Mouse (Mus musculus) liver, adult 2 months (tissue): ENCODE results near the gene Srsf2. TPM values are rescaled to one million over a fixed set of nuclear protein-coding genes. Genes with fewer than 3 reads are reported as not detected.

Experiments used
- DNase-seq: peaks from one replicate; pipeline ENCODE4 v3.0.0-alpha.2; 2011; ENCODE audit warnings: low read depth, low spot score; ENCODE audit errors: extremely low read depth
- H3K27ac ChIP-seq: fragments of 200-500 bp; replicated peaks from 2 replicates; pipeline ENCODE4 v1.5.1; 2012; ENCODE audit warnings: low read depth, mild to moderate bottlenecking, control low read depth, inconsistent platforms, low read length; ENCODE audit not compliant: insufficient read depth
- H3K27me3 ChIP-seq: fragments of 200-500 bp; 2 replicates; pipeline ENCODE4 v1.6.1; 2012; ENCODE audit warnings: mild to moderate bottlenecking, moderate library complexity, low read length, inconsistent platforms; ENCODE audit not compliant: control insufficient read depth, insufficient read depth
- H3K36me3 ChIP-seq: fragments of 200-500 bp; 2 replicates; pipeline ENCODE4 v1.6.1; 2012; ENCODE audit warnings: low read length, inconsistent platforms; ENCODE audit not compliant: control insufficient read depth, insufficient read depth
- H3K4me1 ChIP-seq: fragments of 200-500 bp; 2 replicates; pipeline ENCODE4 v1.6.1; 2011; ENCODE audit warnings: low read length; ENCODE audit not compliant: control insufficient read depth, insufficient read depth
- H3K4me3 ChIP-seq: fragments of 200-500 bp; 2 replicates; pipeline ENCODE4 v1.5.1; 2011; ENCODE audit warnings: low read depth, mild to moderate bottlenecking, control low read depth, low read length, moderate library complexity; ENCODE audit not compliant: insufficient read depth
- H3K79me2 ChIP-seq: fragments of 200-500 bp; 2 replicates; pipeline ENCODE4 v1.6.1; 2012; ENCODE audit warnings: inconsistent platforms, mild to moderate bottlenecking, low read length, moderate library complexity; ENCODE audit not compliant: control insufficient read depth, insufficient read depth
- H3K9ac ChIP-seq: fragments of 200-500 bp; 2 replicates; pipeline ENCODE4 v1.6.1; 2012; ENCODE audit warnings: low read depth, mild to moderate bottlenecking, control low read depth, inconsistent platforms, low read length
- CTCF ChIP-seq: fragments of 200-500 bp; IDR thresholded peaks from 2 replicates; pipeline ENCODE4 v1.5.1; 2011; ENCODE audit warnings: low read depth, low read length, control low read depth
- POLR2A ChIP-seq: fragments of 200-500 bp; IDR thresholded peaks from 2 replicates; pipeline ENCODE4 v1.6.1; 2011; ENCODE audit warnings: low read length, control low read depth; ENCODE audit not compliant: insufficient read depth; ENCODE audit errors: extremely low read depth
- WGBS: fragments of 180-500 bp; shearing (Covaris S2); methylation state at CpG from one replicate; pipeline ENCODE4 v1.1.7; 2018; 5-methylcytosine and 5-hydroxymethylcytosine counted together
- polyA plus RNA-seq: library from polyadenylated mRNA; depleted of rRNA; stranded (reverse); fragments of >200 nt; gene quantifications from 2 replicates; pipeline ENCODE4 v1.2.3, GENCODE M21; 2012; rRNA removed
- total RNA-seq: library from RNA; depleted of rRNA; stranded (reverse); fragments of >200 nt; gene quantifications from 2 replicates; pipeline ENCODE4 v1.2.3, GENCODE M21; 2014; rRNA removed

Gene Srsf2
- total and polyA plus RNA-seq, 2 experiments: 50.6 to 250 TPM

DNA sequence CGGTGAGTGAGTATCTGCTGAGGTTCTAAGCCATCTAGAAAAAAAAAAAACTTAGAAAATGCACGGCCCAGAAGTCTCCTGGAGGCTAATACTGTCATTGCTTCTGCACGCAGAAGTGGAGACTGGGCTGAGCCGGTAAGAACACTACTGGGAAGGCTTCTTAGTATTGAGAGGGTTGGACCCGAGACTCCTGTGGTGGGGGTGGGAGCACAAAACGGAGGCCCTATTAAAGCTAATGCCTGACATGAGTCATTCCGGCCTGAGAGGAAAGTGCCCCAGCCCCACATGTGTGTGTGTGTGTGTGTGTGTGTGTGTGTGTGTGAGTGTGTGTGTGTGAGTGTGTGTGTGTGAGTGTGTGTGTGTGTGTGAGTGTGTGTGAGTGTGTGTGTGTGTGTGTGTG lies 45.8 kb downstream of the Srsf2 start:
- Histone ChIP-seq H3K27ac (no peak overlapping the region), H3K79me2 (no peaks in the 10 kb centered on the region), H3K4me1 (no peaks in the 10 kb centered on the region), H3K4me3 (no peak overlapping the region), H3K9ac (no peak overlapping the region), H3K27me3 (no peaks in the 10 kb centered on the region), H3K36me3 (no peaks in the 10 kb centered on the region)
- TF ChIP-seq POLR2A (no peak), CTCF (no peak)
- WGBS: 75% methylated on average over 7 of the region's 7 CpGs
- DNase-seq: no peak

GRCm38 (mm10) chr11:116806136-116807071 lies 46.5 kb downstream of the Srsf2 start:
- Histone ChIP-seq H3K9ac (no peak overlapping the region), H3K27me3 (no peaks in the 10 kb centered on the region), H3K4me3 (no peak overlapping the region), H3K79me2 (no peaks in the 10 kb centered on the region), H3K27ac (no peak overlapping the region), H3K4me1 (no peaks in the 10 kb centered on the region), H3K36me3 (no peaks in the 10 kb centered on the region)
- no peak for TF ChIP-seq CTCF
- no peak for TF ChIP-seq POLR2A
- DNase-seq: no peak
- WGBS: 71% methylated on average over 15 of the region's 15 CpGs

DNA sequence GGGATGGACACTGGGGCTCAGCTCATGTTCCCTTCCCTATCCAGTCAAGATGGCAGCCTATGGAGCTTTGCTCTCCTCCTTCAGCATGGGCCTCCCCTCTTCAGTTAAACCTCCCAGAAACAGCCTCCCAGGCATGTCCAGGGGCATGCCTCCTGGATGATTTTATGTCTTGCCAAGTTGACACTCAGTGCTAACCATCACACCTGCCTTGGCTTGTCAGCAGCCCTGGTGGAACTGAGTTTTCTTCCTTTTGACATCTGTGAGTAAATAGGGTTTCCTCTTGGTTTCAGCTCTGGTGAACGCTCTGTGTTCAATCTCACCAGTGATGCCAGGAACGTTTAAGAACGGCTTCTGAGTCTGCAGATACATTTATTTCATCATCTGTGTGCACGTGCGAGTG lies 50.2 kb downstream of the Srsf2 start:
- no peak for DNase-seq
- H3K9ac ChIP-seq: no peak overlapping the region
- TF ChIP-seq POLR2A: no peak
- TF ChIP-seq CTCF: no peak
- H3K4me1 ChIP-seq: no peaks in the 10 kb centered on the region
- H3K27me3 ChIP-seq: no peaks in the 10 kb centered on the region
- no peaks in the 10 kb centered on the region for H3K79me2 ChIP-seq
- H3K4me3 ChIP-seq: no peak overlapping the region
- 74% methylated on average over 5 of the region's 5 CpGs for WGBS
- no peaks in the 10 kb centered on the region for H3K36me3 ChIP-seq
- H3K27ac ChIP-seq: no peak overlapping the region

GRCm38 (mm10) chr11:116801106-116801505 lies 51.8 kb downstream of the Srsf2 start:
- H3K4me3 ChIP-seq: no peak overlapping the region
- H3K27ac ChIP-seq: no peak overlapping the region
- H3K36me3 ChIP-seq: no peaks in the 10 kb centered on the region
- H3K4me1 ChIP-seq: no peaks in the 10 kb centered on the region
- H3K79me2 ChIP-seq: no peaks in the 10 kb centered on the region
- TF ChIP-seq CTCF: no peak
- no peak for TF ChIP-seq POLR2A
- WGBS: 74% methylated on average over 5 of the region's 5 CpGs
- no peak for DNase-seq
- no peaks in the 10 kb centered on the region for H3K27me3 ChIP-seq
- H3K9ac ChIP-seq: no peak overlapping the region

Other genes with a start within 250 kb of the Srsf2 start
- 3.1 and 4.1 TPM in 2 replicates for gene Rhbdf2, start 226.1 kb downstream of the Srsf2 start, total RNA-seq
- gene Rhbdf2, start 226.1 kb downstream of the Srsf2 start, polyA plus RNA-seq: 15.0 and 17.8 TPM in 2 replicates
- gene Prcd, start 199.6 kb downstream of the Srsf2 start, total RNA-seq: 0.27 TPM in 1 of 2 replicates, not detected in the other
- not detected in 2 replicates for gene Prcd, start 199.6 kb downstream of the Srsf2 start, polyA plus RNA-seq
- 2.6 and 4.8 TPM in 2 replicates for gene Cygb, start 198.8 kb downstream of the Srsf2 start, total RNA-seq
- gene Cygb, start 198.8 kb downstream of the Srsf2 start, polyA plus RNA-seq: 5.6 and 6.1 TPM in 2 replicates
- not detected in 2 replicates for gene St6galnac1, start 77.6 kb downstream of the Srsf2 start, total RNA-seq
- not detected in 2 replicates for gene St6galnac1, start 77.6 kb downstream of the Srsf2 start, polyA plus RNA-seq
- gene Mxra7, start 25.0 kb downstream of the Srsf2 start, total RNA-seq: 1.4 and 1.7 TPM in 2 replicates
- gene Mxra7, start 25.0 kb downstream of the Srsf2 start, polyA plus RNA-seq: 3.2 and 3.4 TPM in 2 replicates
- gene Mettl23, start 9.8 kb downstream of the Srsf2 start, total RNA-seq: 31.7 and 31.9 TPM in 2 replicates
- 21.0 and 30.7 TPM in 2 replicates for gene Mettl23, start 9.8 kb downstream of the Srsf2 start, polyA plus RNA-seq
- 17.8 and 18.2 TPM in 2 replicates for gene Jmjd6, start 9.6 kb downstream of the Srsf2 start, total RNA-seq
- gene Jmjd6, start 9.6 kb downstream of the Srsf2 start, polyA plus RNA-seq: 12.2 and 12.3 TPM in 2 replicates
- 5.1 and 9.1 TPM in 2 replicates for gene Mfsd11, start 654 bp downstream of the Srsf2 start, total RNA-seq
- gene Mfsd11, start 654 bp downstream of the Srsf2 start, polyA plus RNA-seq: 11.9 and 16.6 TPM in 2 replicates
- not detected in 2 replicates for gene Mgat5b, start 65.8 kb upstream of the Srsf2 start, total RNA-seq
- not detected in 2 replicates for gene Mgat5b, start 65.8 kb upstream of the Srsf2 start, polyA plus RNA-seq